Mouse (Mus musculus): ENCODE measurements around the gene E130114P18Rik.

GRCm38 (mm10) chr4:97818498-97818897, 40.6 kb upstream of the E130114P18Rik start:
- TF ChIP-seq CTCF (IDR thresholded peaks at IDR 0.05; ENCODE audit: low read depth, low read length) (no peak), GATA2 (IDR thresholded peaks at IDR 0.05; ENCODE audit: borderline replicate concordance, low read depth, low read length) (no peak), POLR2AphosphoS5 (IDR thresholded peaks at IDR 0.05; ENCODE audit: insufficient replicate concordance, low read depth, low read length) (no peak), GATA1 (IDR thresholded peaks at IDR 0.05; ENCODE audit: borderline replicate concordance, low read length) (no peak), TAL1 (conservative IDR thresholded peaks at IDR 0.05; ENCODE audit: low read depth, low read length) (no peak)
